ENCODE assay signal across 7 mouse cellular contexts in genomic region chr1:136133570-136134240, GRCm38 (mm10). TPM values are rescaled to one million over a fixed set of nuclear protein-coding genes. Genes with fewer than 3 reads are reported as not detected.
DNase-seq lines count a peak whose midpoint lies in the region; ATAC-seq and TF ChIP-seq lines count a peak whose summit lies in the region.

No protein-coding gene starts in this region.

- peaks cover 96% of the 10 kb centered on the region for H3K4me1 ChIP-seq in G1E (ENCODE audit: insufficient read depth, low read depth, low read length)
- H3K4me1 ChIP-seq in forebrain, embryonic 15.5 days, result peaks cover 68% of the 10 kb centered on the region
- H3K4me1 ChIP-seq in kidney, embryonic 15.5 days, result peaks cover 96% of the 10 kb centered on the region
- peaks cover 60% of the 10 kb centered on the region for H3K4me1 ChIP-seq in midbrain, embryonic 16.5 days (ENCODE audit: control insufficient read depth, insufficient read depth, low read length)

- H3K36me3 ChIP-seq in G1E (replicated peaks), result peaks cover 34% of the 10 kb centered on the region
- H3K36me3 ChIP-seq in forebrain, embryonic 15.5 days, result no peaks in the 10 kb centered on the region
- H3K36me3 ChIP-seq in kidney, embryonic 15.5 days, result no peaks in the 10 kb centered on the region
- no peaks in the 10 kb centered on the region for H3K36me3 ChIP-seq in midbrain, embryonic 16.5 days (ENCODE audit: control insufficient read depth, insufficient read depth, low read length)

- H3K9ac ChIP-seq in forebrain, embryonic 15.5 days (replicated peaks), result peak overlapping the region; percentile 94
- H3K9ac ChIP-seq in kidney, embryonic 15.5 days, result no peak overlapping the region
- peak overlapping the region; percentile 98 for H3K9ac ChIP-seq in midbrain, embryonic 16.5 days (ENCODE audit: low read depth, low read length)

- H3K27me3 ChIP-seq in G1E (ENCODE audit: insufficient read depth, low read length), result peaks cover 5% of the 10 kb centered on the region; the same call in 1 of the 2 replicates
- H3K27me3 ChIP-seq in forebrain, embryonic 15.5 days, result no peaks in the 10 kb centered on the region
- H3K27me3 ChIP-seq in kidney, embryonic 15.5 days, result peaks cover 12% of the 10 kb centered on the region
- H3K27me3 ChIP-seq in midbrain, embryonic 16.5 days (ENCODE audit: control insufficient read depth, insufficient read depth, low read depth, low read length), result no peaks in the 10 kb centered on the region

- 19% methylated on average over 13 of the region's 13 CpGs for WGBS in forebrain, embryonic 15.5 days
- 21% methylated on average over 13 of the region's 13 CpGs for WGBS in kidney, embryonic 15.5 days
- 28% methylated on average over 13 of the region's 13 CpGs for WGBS in midbrain, embryonic 16.5 days

- peak overlapping the region; percentile 73 for H3K4me2 ChIP-seq in forebrain, embryonic 15.5 days (replicated peaks)
- H3K4me2 ChIP-seq in kidney, embryonic 15.5 days, result peak overlapping the region; percentile 99
- H3K4me2 ChIP-seq in midbrain, embryonic 16.5 days (ENCODE audit: low read length), result peak overlapping the region; percentile 87

- H3K9me3 ChIP-seq in G1E (replicated peaks), result no peaks in the 10 kb centered on the region
- no peaks in the 10 kb centered on the region for H3K9me3 ChIP-seq in forebrain, embryonic 15.5 days
- H3K9me3 ChIP-seq in kidney, embryonic 15.5 days (replicated peaks), result no peaks in the 10 kb centered on the region
- no peaks in the 10 kb centered on the region for H3K9me3 ChIP-seq in midbrain, embryonic 16.5 days (replicated peaks; ENCODE audit: control insufficient read depth, low read length, poor library complexity, severe bottlenecking)

- no peak for ATAC-seq in G1E (ENCODE audit: extremely low read depth, insufficient number of reproducible peaks, low FRiP score, poor library complexity, severe bottlenecking)
- ATAC-seq in forebrain, embryonic 15.5 days (replicated peaks), result peak; percentile 14; the same call in 1 of the 2 replicates
- no peak for ATAC-seq in kidney, embryonic 15.5 days (replicated peaks; ENCODE audit: low FRiP score)
- no peak for ATAC-seq in midbrain, embryonic 16.5 days

- DNase-seq in A20 (ENCODE audit: low read depth, low spot score) (peak; percentile 15), G1E (ENCODE audit: low spot score) (no peak)
- DNase-seq in layer of hippocampus, postnatal 10 days (ENCODE audit: low spot score in 2 of 2), result no peak
- DNase-seq in spleen, postnatal 10 days (ENCODE audit: low spot score in 2 of 2), result no peak

- H3K4me3 ChIP-seq in G1E (ENCODE audit: low read depth, low read length), result peak overlapping the region; percentile 60; the same call in 1 of the 2 replicates
- peak overlapping the region; percentile 86 for H3K4me3 ChIP-seq in forebrain, embryonic 15.5 days
- H3K4me3 ChIP-seq in kidney, embryonic 15.5 days (replicated peaks), result no peak overlapping the region; the same call in 1 of the 2 replicates
- H3K4me3 ChIP-seq in midbrain, embryonic 16.5 days (ENCODE audit: low read depth, low read length), result peak overlapping the region; percentile 85

- TF ChIP-seq CTCF in G1E (IDR thresholded peaks at IDR 0.05; ENCODE audit: low read depth, low read length), result no peak

- H3K27ac ChIP-seq in forebrain, embryonic 15.5 days (replicated peaks), result peak overlapping the region; percentile 93
- no peak overlapping the region for H3K27ac ChIP-seq in kidney, embryonic 15.5 days
- H3K27ac ChIP-seq in midbrain, embryonic 16.5 days (ENCODE audit: low read length), result peak overlapping the region; percentile 96

RNA-seq across cellular contexts. Expression of gene Kif21b, which starts 2.5 kb away (rescaled TPM):
- total RNA-seq in G1E (2014; fragmentation: Nextera tagmentation) (46.2 and 51.9 TPM in 2 replicates), G1E (2017) (11.3 and 13.2 TPM in 2 replicates)
- polyA plus RNA-seq in G1E (2012), result 32.5 and 36.7 TPM in 2 replicates
- 71.9 and 75.0 TPM in 2 replicates for polyA plus RNA-seq in forebrain, embryonic 15.5 days (2015; fragmentation: Nextera tagmentation; extraction: Ambion mirVana)
- 2.0 and 2.5 TPM in 2 replicates for polyA plus RNA-seq in kidney, embryonic 15.5 days (2015; fragmentation: Nextera tagmentation; extraction: Ambion mirVana)
- 47.9 and 55.7 TPM in 2 replicates for polyA plus RNA-seq in midbrain, embryonic 16.5 days (2015; fragmentation: Nextera tagmentation; extraction: Ambion mirVana)
- total RNA-seq in layer of hippocampus, postnatal 10 days (2021), result 100 to 1,000 TPM; 182 to 199 TPM
